Mouse (Mus musculus): ENCODE data around the gene Mgat5. TPM values are rescaled to one million over a fixed set of nuclear protein-coding genes. Genes with fewer than 3 reads are reported as not detected.

Mgat5 gene
- total RNA-seq, 2 experiments from 2014 or later = 11.4 to 11.8 TPM

- no peak for DNase-seq
These were observed 12.8 kb downstream of the Mgat5 start for GRCm38 (mm10) chr1:127217665-127218064.

- DNase-seq = no peak
These were observed 13.4 kb downstream of the Mgat5 start for GRCm38 (mm10) chr1:127218182-127218581.

- DNase-seq = no peak
These were observed 14.3 kb downstream of the Mgat5 start for GRCm38 (mm10) chr1:127219161-127219560.

GRCm38 (mm10) chr1:127219621-127220020 is 14.8 kb downstream of the Mgat5 start:
- no peak for DNase-seq

GRCm38 (mm10) chr1:127221998-127222736 is 17.4 kb downstream of the Mgat5 start:
- no peak for DNase-seq

- DNase-seq = no peak
These were observed 20.2 kb downstream of the Mgat5 start for GRCm38 (mm10) chr1:127225060-127225459.

GRCm38 (mm10) chr1:127229011-127229410 is 24.2 kb downstream of the Mgat5 start:
- DNase-seq = no peak

- no peak for DNase-seq
These were observed 25.7 kb downstream of the Mgat5 start for GRCm38 (mm10) chr1:127230468-127230867.

- no peak for DNase-seq
These were observed 28.4 kb downstream of the Mgat5 start for GRCm38 (mm10) chr1:127233191-127233651.

GRCm38 (mm10) chr1:127235157-127235556 is 30.3 kb downstream of the Mgat5 start:
- no peak for DNase-seq

- DNase-seq = no peak
These were observed 31.6 kb downstream of the Mgat5 start for GRCm38 (mm10) chr1:127236396-127236795.

GRCm38 (mm10) chr1:127238871-127239314 is 34.1 kb downstream of the Mgat5 start:
- DNase-seq = no peak

GRCm38 (mm10) chr1:127239914-127240313 is 35.1 kb downstream of the Mgat5 start:
- peak in 1 of 2 experiments; percentile 9 for DNase-seq

- no peak for DNase-seq
These were observed 37.5 kb downstream of the Mgat5 start for GRCm38 (mm10) chr1:127242151-127242887.

GRCm38 (mm10) chr1:127242888-127243588 is 38.2 kb downstream of the Mgat5 start:
- no peak for DNase-seq

GRCm38 (mm10) chr1:127244054-127244770 is 39.4 kb downstream of the Mgat5 start:
- no peak for DNase-seq

- DNase-seq = no peak
These were observed 41.3 kb downstream of the Mgat5 start for GRCm38 (mm10) chr1:127246158-127246557.

GRCm38 (mm10) chr1:127248433-127248832 is 43.6 kb downstream of the Mgat5 start:
- no peak for DNase-seq

- no peak for DNase-seq
These were observed 44.8 kb downstream of the Mgat5 start for GRCm38 (mm10) chr1:127249621-127250020.

- DNase-seq = no peak
These were observed 45.5 kb downstream of the Mgat5 start for GRCm38 (mm10) chr1:127250313-127250712.

GRCm38 (mm10) chr1:127251751-127252150 is 46.9 kb downstream of the Mgat5 start:
- no peak for DNase-seq

GRCm38 (mm10) chr1:127257005-127257404 is 52.2 kb downstream of the Mgat5 start:
- peak; percentile 9 to 19 for DNase-seq
